Mouse (Mus musculus): ENCODE measurements around the gene Lmf1. TPM values are rescaled to one million over a fixed set of nuclear protein-coding genes. Genes with fewer than 3 reads are reported as not detected.

Gene Lmf1
- polyA plus RNA-seq, 1 experiment from 2014 or later, result 36.8 TPM

- Histone ChIP-seq H3K36me3 (peaks cover 44% of the 10 kb centered on the region), H3K4me3 (no peak overlapping the region), H3K27me3 (ENCODE audit: insufficient read depth, poor library complexity, severe bottlenecking) (0 out of 2 replicates have a peak, but pooled peaks cover 6% of the 10 kb centered on the region), H3K4me1 (peaks cover 6% of the 10 kb centered on the region; the same call in 1 of the 2 replicates), H3K9me3 (no peaks in the 10 kb centered on the region), H3K27ac (no peak overlapping the region)
- 93% methylated on average over 7 of the region's 7 CpGs for WGBS
- DNase-seq (ENCODE audit: low spot score), result no peak
Observed at GRCm38 (mm10) chr17:25637986-25638385, 59.1 kb downstream of the Lmf1 start.

GRCm38 (mm10) chr17:25638442-25638841 is 59.6 kb downstream of the Lmf1 start:
- DNase-seq (ENCODE audit: low spot score), result no peak
- Histone ChIP-seq H3K4me3 (no peak overlapping the region), H3K36me3 (peaks cover 39% of the 10 kb centered on the region), H3K27me3 (ENCODE audit: insufficient read depth, poor library complexity, severe bottlenecking) (0 out of 2 replicates have a peak, but pooled peaks cover 6% of the 10 kb centered on the region), H3K27ac (no peak overlapping the region), H3K4me1 (peaks cover 10% of the 10 kb centered on the region), H3K9me3 (no peaks in the 10 kb centered on the region)
- 93% methylated on average over 4 of the region's 4 CpGs for WGBS

GRCm38 (mm10) chr17:25640956-25641355 is 62.1 kb downstream of the Lmf1 start:
- Histone ChIP-seq H3K36me3 (peaks cover 26% of the 10 kb centered on the region), H3K27ac (no peak overlapping the region), H3K4me1 (peaks cover 15% of the 10 kb centered on the region), H3K27me3 (ENCODE audit: insufficient read depth, poor library complexity, severe bottlenecking) (0 out of 2 replicates have a peak, but pooled peaks cover 6% of the 10 kb centered on the region), H3K9me3 (no peaks in the 10 kb centered on the region), H3K4me3 (no peak overlapping the region)
- no peak for DNase-seq (ENCODE audit: low spot score)
- WGBS, result 71% methylated on average over 4 of the region's 4 CpGs

GRCm38 (mm10) chr17:25642032-25642431 is 63.1 kb downstream of the Lmf1 start:
- WGBS, result 67% methylated on average over 8 of the region's 8 CpGs
- Histone ChIP-seq H3K4me1 (peaks cover 15% of the 10 kb centered on the region), H3K36me3 (peaks cover 29% of the 10 kb centered on the region), H3K27me3 (ENCODE audit: insufficient read depth, poor library complexity, severe bottlenecking) (0 out of 2 replicates have a peak, but pooled peaks cover 3% of the 10 kb centered on the region), H3K9me3 (no peaks in the 10 kb centered on the region), H3K4me3 (no peak overlapping the region), H3K27ac (0 out of 2 replicates have a peak overlapping the region, but pooled peaks have one; percentile 16)
- no peak for DNase-seq (ENCODE audit: low spot score)

GRCm38 (mm10) chr17:25643517-25644294 is 64.8 kb downstream of the Lmf1 start:
- H3K27me3 ChIP-seq (ENCODE audit: insufficient read depth, poor library complexity, severe bottlenecking), result no peaks in the 10 kb centered on the region
- H3K9me3 ChIP-seq, result no peaks in the 10 kb centered on the region
- DNase-seq (ENCODE audit: low spot score), result no peak
- H3K36me3 ChIP-seq, result peaks cover 28% of the 10 kb centered on the region; the same call in 1 of the 2 replicates
- peak overlapping the region; percentile 7; the same call in 1 of the 2 replicates for H3K27ac ChIP-seq
- 67% methylated on average over 13 of the region's 13 CpGs for WGBS
- H3K4me3 ChIP-seq, result no peak overlapping the region
- H3K4me1 ChIP-seq, result peaks cover 26% of the 10 kb centered on the region

GRCm38 (mm10) chr17:25644761-25645160 is 65.9 kb downstream of the Lmf1 start:
- DNase-seq (ENCODE audit: low spot score), result no peak
- 89% methylated on average over 3 of the region's 3 CpGs for WGBS
- H3K4me3 ChIP-seq, result no peak overlapping the region
- H3K9me3 ChIP-seq, result no peaks in the 10 kb centered on the region
- no peaks in the 10 kb centered on the region for H3K27me3 ChIP-seq (ENCODE audit: insufficient read depth, poor library complexity, severe bottlenecking)
- H3K36me3 ChIP-seq, result peaks cover 38% of the 10 kb centered on the region
- H3K4me1 ChIP-seq, result peaks cover 27% of the 10 kb centered on the region
- no peak overlapping the region for H3K27ac ChIP-seq

- Histone ChIP-seq H3K27ac (no peak overlapping the region), H3K4me1 (peaks cover 27% of the 10 kb centered on the region), H3K9me3 (no peaks in the 10 kb centered on the region), H3K36me3 (peaks cover 46% of the 10 kb centered on the region), H3K4me3 (no peak overlapping the region), H3K27me3 (ENCODE audit: insufficient read depth, poor library complexity, severe bottlenecking) (no peaks in the 10 kb centered on the region)
- 86% methylated on average over 9 of the region's 9 CpGs for WGBS
- no peak for DNase-seq (ENCODE audit: low spot score)
Observed at GRCm38 (mm10) chr17:25645661-25646060, 66.8 kb downstream of the Lmf1 start.

GRCm38 (mm10) chr17:25647901-25648300 is 69.0 kb downstream of the Lmf1 start:
- Histone ChIP-seq H3K4me1 (peaks cover 22% of the 10 kb centered on the region), H3K4me3 (no peak overlapping the region), H3K27me3 (ENCODE audit: insufficient read depth, poor library complexity, severe bottlenecking) (no peaks in the 10 kb centered on the region), H3K27ac (no peak overlapping the region), H3K36me3 (peaks cover 40% of the 10 kb centered on the region), H3K9me3 (no peaks in the 10 kb centered on the region)
- WGBS, result 76% methylated on average over 10 of the region's 10 CpGs
- no peak for DNase-seq (ENCODE audit: low spot score)

- no peaks in the 10 kb centered on the region for H3K27me3 ChIP-seq (ENCODE audit: insufficient read depth, poor library complexity, severe bottlenecking)
- no peak for DNase-seq (ENCODE audit: low spot score)
- H3K9me3 ChIP-seq, result no peaks in the 10 kb centered on the region
- H3K4me3 ChIP-seq, result no peak overlapping the region
- peaks cover 40% of the 10 kb centered on the region for H3K36me3 ChIP-seq
- H3K27ac ChIP-seq, result peak overlapping the region; percentile 14; the same call in 1 of the 2 replicates
- H3K4me1 ChIP-seq, result peaks cover 15% of the 10 kb centered on the region; the same call in 1 of the 2 replicates
- 55% methylated on average over 15 of the region's 15 CpGs for WGBS
Observed at GRCm38 (mm10) chr17:25648678-25649216, 69.9 kb downstream of the Lmf1 start.

- peaks cover 49% of the 10 kb centered on the region for H3K36me3 ChIP-seq
- DNase-seq (ENCODE audit: low spot score), result no peak
- H3K4me3 ChIP-seq, result no peak overlapping the region
- no peak overlapping the region for H3K27ac ChIP-seq
- H3K27me3 ChIP-seq (ENCODE audit: insufficient read depth, poor library complexity, severe bottlenecking), result no peaks in the 10 kb centered on the region
- no peaks in the 10 kb centered on the region for H3K9me3 ChIP-seq
- 78% methylated on average over 7 of the region's 7 CpGs for WGBS
- H3K4me1 ChIP-seq, result peaks cover 27% of the 10 kb centered on the region
Observed at GRCm38 (mm10) chr17:25650726-25651125, 71.8 kb downstream of the Lmf1 start.

GRCm38 (mm10) chr17:25652272-25652671 is 73.4 kb downstream of the Lmf1 start:
- peaks cover 56% of the 10 kb centered on the region for H3K36me3 ChIP-seq
- no peak overlapping the region for H3K27ac ChIP-seq
- H3K9me3 ChIP-seq, result no peaks in the 10 kb centered on the region
- 85% methylated on average over 8 of the region's 8 CpGs for WGBS
- H3K4me3 ChIP-seq, result no peak overlapping the region
- DNase-seq (ENCODE audit: low spot score), result no peak
- H3K4me1 ChIP-seq, result peaks cover 41% of the 10 kb centered on the region
- H3K27me3 ChIP-seq (ENCODE audit: insufficient read depth, poor library complexity, severe bottlenecking), result no peaks in the 10 kb centered on the region

GRCm38 (mm10) chr17:25656142-25656825 is 77.4 kb downstream of the Lmf1 start:
- H3K27ac ChIP-seq, result no peak overlapping the region
- H3K4me1 ChIP-seq, result peaks cover 29% of the 10 kb centered on the region
- peaks cover 49% of the 10 kb centered on the region for H3K36me3 ChIP-seq
- H3K4me3 ChIP-seq, result no peak overlapping the region
- WGBS, result 76% methylated on average over 12 of the region's 12 CpGs
- no peaks in the 10 kb centered on the region for H3K27me3 ChIP-seq (ENCODE audit: insufficient read depth, poor library complexity, severe bottlenecking)
- no peak for DNase-seq (ENCODE audit: low spot score)
- H3K9me3 ChIP-seq, result no peaks in the 10 kb centered on the region

GRCm38 (mm10) chr17:25656826-25657189 is 77.9 kb downstream of the Lmf1 start:
- H3K4me3 ChIP-seq, result no peak overlapping the region
- no peak for DNase-seq (ENCODE audit: low spot score)
- H3K36me3 ChIP-seq, result peaks cover 49% of the 10 kb centered on the region
- no peaks in the 10 kb centered on the region for H3K27me3 ChIP-seq (ENCODE audit: insufficient read depth, poor library complexity, severe bottlenecking)
- peak overlapping the region; percentile 37; the same call in 1 of the 2 replicates for H3K27ac ChIP-seq
- H3K9me3 ChIP-seq, result no peaks in the 10 kb centered on the region
- 17% methylated on average over 3 of the region's 3 CpGs for WGBS
- peaks cover 29% of the 10 kb centered on the region for H3K4me1 ChIP-seq

Measured in heart, embryonic 10.5 days (tissue).